Mouse (Mus musculus) midbrain, embryonic 12.5 days (tissue): ENCODE measurements around the gene Frs3. TPM values are rescaled to one million over a fixed set of nuclear protein-coding genes. Genes with fewer than 3 reads are reported as not detected.
A peak's percentile ranks its signal among the peaks of the same experiment; 100 is the strongest.

ENCODE experiments used
- ATAC-seq: fragments of 200-750 bp; cut with Nextera tagmentation; 2 replicates; pipeline ENCODE4 v1.8.0; 2017; ENCODE audit warnings: low read depth, moderate TSS enrichment, moderate library complexity; ENCODE audit not compliant: low FRiP score
- H3K27ac ChIP-seq: fragments of 300-500 bp; sonication (generic); replicated peaks from 2 replicates; pipeline ENCODE4 v1.5.1; 2016; ENCODE audit warnings: mild to moderate bottlenecking
- H3K27me3 ChIP-seq: fragments of 300-500 bp; sonication (generic); 2 replicates; pipeline ENCODE4 v1.6.1; 2016; ENCODE audit warnings: mild to moderate bottlenecking
- H3K36me3 ChIP-seq: fragments of 300-500 bp; sonication (generic); 2 replicates; pipeline ENCODE4 v1.6.1; 2016
- H3K4me1 ChIP-seq: fragments of 300-500 bp; sonication (generic); 2 replicates; pipeline ENCODE4 v1.6.1; 2016
- H3K4me2 ChIP-seq: fragments of 300-500 bp; sonication (generic); replicated peaks from 2 replicates; pipeline ENCODE4 v1.6.1; 2016; ENCODE audit warnings: mild to moderate bottlenecking, moderate library complexity
- H3K4me3 ChIP-seq: fragments of 300-500 bp; sonication (generic); 2 replicates; pipeline ENCODE4 v1.5.1; 2016; ENCODE audit warnings: mild to moderate bottlenecking
- H3K9ac ChIP-seq: fragments of 300-500 bp; sonication (generic); replicated peaks from 2 replicates; pipeline ENCODE4 v1.6.1; 2016; ENCODE audit warnings: mild to moderate bottlenecking, moderate library complexity
- H3K9me3 ChIP-seq: fragments of 300-500 bp; sonication (generic); 2 replicates; pipeline ENCODE4 v1.6.1; 2016; ENCODE audit warnings: mild to moderate bottlenecking
- WGBS: fragments of 180-500 bp; shearing (Covaris S2); methylation state at CpG from one replicate; pipeline ENCODE4 v1.1.7; 2016; 5-methylcytosine and 5-hydroxymethylcytosine counted together
- polyA plus RNA-seq: library from polyadenylated mRNA; unstranded; fragments of >200 nt; fragmentation: Nextera tagmentation; extraction: Ambion mirVana; gene quantifications from 2 replicates; pipeline ENCODE4 v1.2.1, GENCODE M21; 2016

The Frs3 gene
- polyA plus RNA-seq, 1 experiment from 2014 or later = 18.8 TPM

GRCm38 (mm10) chr17:47694503-47695336 is 5.9 kb downstream of the Frs3 start, which contains the start of gene Prickle4:
Gene Prickle4 (minus strand): TSS chr17:47694736.
- peak within 1 kb of the TSS; percentile 75 for H3K27ac ChIP-seq
- peaks cover 19% of the 10 kb centered on the region for H3K4me1 ChIP-seq
- peak within 1 kb of the TSS; percentile 86 for H3K9ac ChIP-seq
- H3K4me2 ChIP-seq = peak within 1 kb of the TSS; percentile 78
- peak within 1 kb of the TSS; percentile 73 for H3K4me3 ChIP-seq
- peaks cover 21% of the 10 kb centered on the region for H3K27me3 ChIP-seq
- under 1% methylated on average over 80 of the region's 82 CpGs for WGBS
- H3K36me3 ChIP-seq = 0 out of 2 replicates have a peak, but pooled peaks cover 11% of the 10 kb centered on the region
- peak; percentile 94 for ATAC-seq
- H3K9me3 ChIP-seq = no peaks in the 10 kb centered on the region

GRCm38 (mm10) chr17:47695337-47695710 is 6.5 kb downstream of the Frs3 start:
- peak overlapping the region; percentile 73 for H3K4me3 ChIP-seq
- H3K27me3 ChIP-seq = peaks cover 16% of the 10 kb centered on the region
- ATAC-seq = peak; percentile 17; the same call in 1 of the 2 replicates
- H3K27ac ChIP-seq = peak overlapping the region; percentile 75
- peak overlapping the region; percentile 78 for H3K4me2 ChIP-seq
- under 1% methylated on average over 23 of the region's 23 CpGs for WGBS
- peaks cover 15% of the 10 kb centered on the region for H3K4me1 ChIP-seq
- no peaks in the 10 kb centered on the region for H3K9me3 ChIP-seq
- H3K9ac ChIP-seq = peak overlapping the region; percentile 86
- H3K36me3 ChIP-seq = 0 out of 2 replicates have a peak, but pooled peaks cover 14% of the 10 kb centered on the region

- Histone ChIP-seq H3K9me3 (no peaks in the 10 kb centered on the region), H3K27me3 (peaks cover 18% of the 10 kb centered on the region), H3K4me3 (no peak overlapping the region), H3K9ac (no peak overlapping the region), H3K4me2 (no peak overlapping the region), H3K27ac (no peak overlapping the region), H3K36me3 (peaks cover 39% of the 10 kb centered on the region), H3K4me1 (peaks cover 15% of the 10 kb centered on the region)
- ATAC-seq = no peak
- WGBS = 83% methylated on average over 10 of the region's 10 CpGs
Observed at GRCm38 (mm10) chr17:47698156-47698555, 9.3 kb downstream of the Frs3 start.

GRCm38 (mm10) chr17:47699055-47699454 is 10.2 kb downstream of the Frs3 start:
- Histone ChIP-seq H3K27me3 (peaks cover 18% of the 10 kb centered on the region), H3K36me3 (peaks cover 46% of the 10 kb centered on the region), H3K4me2 (no peak overlapping the region)

GRCm38 (mm10) chr17:47701793-47702192 is 13.0 kb downstream of the Frs3 start:
- no peak overlapping the region for H3K27ac ChIP-seq
- ATAC-seq = no peak
- H3K27me3 ChIP-seq = peaks cover 18% of the 10 kb centered on the region
- peaks cover 51% of the 10 kb centered on the region for H3K36me3 ChIP-seq
- WGBS = 81% methylated on average over 9 of the region's 9 CpGs
- H3K4me2 ChIP-seq = no peak overlapping the region
- H3K9me3 ChIP-seq = no peaks in the 10 kb centered on the region
- 0 out of 2 replicates have a peak, but pooled peaks cover 3% of the 10 kb centered on the region for H3K4me1 ChIP-seq
- H3K9ac ChIP-seq = no peak overlapping the region
- H3K4me3 ChIP-seq = no peak overlapping the region

More at GRCm38 (mm10) chr17:47699055-47699454, 10.2 kb downstream of the Frs3 start:
- no peak overlapping the region for H3K4me3 ChIP-seq
- H3K9ac ChIP-seq = no peak overlapping the region
- H3K4me1 ChIP-seq = peaks cover 14% of the 10 kb centered on the region
- H3K27ac ChIP-seq = no peak overlapping the region
- 72% methylated on average over 2 of the region's 2 CpGs for WGBS
- no peaks in the 10 kb centered on the region for H3K9me3 ChIP-seq
- no peak for ATAC-seq

GRCm38 (mm10) chr17:47702548-47703345 is 13.9 kb downstream of the Frs3 start:
- Histone ChIP-seq H3K4me1 (0 out of 2 replicates have a peak, but pooled peaks cover 3% of the 10 kb centered on the region), H3K9ac (no peak overlapping the region), H3K4me2 (no peak overlapping the region), H3K4me3 (no peak overlapping the region), H3K9me3 (no peaks in the 10 kb centered on the region), H3K27ac (no peak overlapping the region), H3K36me3 (peaks cover 49% of the 10 kb centered on the region), H3K27me3 (peaks cover 18% of the 10 kb centered on the region)
- peak; percentile 30; the same call in 1 of the 2 replicates for ATAC-seq
- WGBS = 53% methylated on average over 28 of the region's 28 CpGs

GRCm38 (mm10) chr17:47703556-47703955 is 14.7 kb downstream of the Frs3 start:
- 0 out of 2 replicates have a peak overlapping the region, but pooled peaks have one; percentile 12 for H3K9ac ChIP-seq
- H3K27me3 ChIP-seq = peaks cover 18% of the 10 kb centered on the region
- peaks cover 44% of the 10 kb centered on the region for H3K36me3 ChIP-seq
- no peaks in the 10 kb centered on the region for H3K9me3 ChIP-seq
- H3K4me1 ChIP-seq = 0 out of 2 replicates have a peak, but pooled peaks cover 3% of the 10 kb centered on the region
- no peak overlapping the region for H3K4me2 ChIP-seq
- H3K27ac ChIP-seq = no peak overlapping the region
- no peak overlapping the region for H3K4me3 ChIP-seq
- ATAC-seq = no peak
- WGBS = 29% methylated on average over 20 of the region's 20 CpGs

GRCm38 (mm10) chr17:47704692-47705091 is 15.9 kb downstream of the Frs3 start:
- Histone ChIP-seq H3K27me3 (peaks cover 18% of the 10 kb centered on the region), H3K9ac (no peak overlapping the region), H3K27ac (no peak overlapping the region), H3K4me3 (no peak overlapping the region), H3K36me3 (peaks cover 40% of the 10 kb centered on the region), H3K9me3 (no peaks in the 10 kb centered on the region), H3K4me2 (no peak overlapping the region), H3K4me1 (0 out of 2 replicates have a peak, but pooled peaks cover 3% of the 10 kb centered on the region)
- 84% methylated on average over 4 of the region's 4 CpGs for WGBS
- no peak for ATAC-seq

GRCm38 (mm10) chr17:47706196-47706595 is 17.4 kb downstream of the Frs3 start:
- WGBS = 80% methylated on average over 1 of the region's 1 CpGs
- no peak overlapping the region for H3K4me3 ChIP-seq
- ATAC-seq = no peak
- no peak overlapping the region for H3K9ac ChIP-seq
- no peaks in the 10 kb centered on the region for H3K9me3 ChIP-seq
- H3K4me2 ChIP-seq = no peak overlapping the region
- H3K27me3 ChIP-seq = peaks cover 18% of the 10 kb centered on the region
- H3K27ac ChIP-seq = no peak overlapping the region
- 0 out of 2 replicates have a peak, but pooled peaks cover 3% of the 10 kb centered on the region for H3K4me1 ChIP-seq
- H3K36me3 ChIP-seq = peaks cover 29% of the 10 kb centered on the region

- H3K27ac ChIP-seq = no peak overlapping the region
- H3K36me3 ChIP-seq = peaks cover 14% of the 10 kb centered on the region; the same call in 1 of the 2 replicates
- 88% methylated on average over 3 of the region's 3 CpGs for WGBS
- H3K4me3 ChIP-seq = no peak overlapping the region
- no peaks in the 10 kb centered on the region for H3K9me3 ChIP-seq
- no peak for ATAC-seq
- 0 out of 2 replicates have a peak, but pooled peaks cover 3% of the 10 kb centered on the region for H3K4me1 ChIP-seq
- H3K27me3 ChIP-seq = peaks cover 8% of the 10 kb centered on the region
- no peak overlapping the region for H3K4me2 ChIP-seq
- no peak overlapping the region for H3K9ac ChIP-seq
Observed at GRCm38 (mm10) chr17:47707961-47708360, 19.1 kb downstream of the Frs3 start.

GRCm38 (mm10) chr17:47708972-47709371 is 20.1 kb downstream of the Frs3 start:
- Histone ChIP-seq H3K4me3 (no peak overlapping the region), H3K27me3 (no peaks in the 10 kb centered on the region), H3K4me2 (no peak overlapping the region), H3K4me1 (no peaks in the 10 kb centered on the region), H3K9ac (no peak overlapping the region), H3K27ac (no peak overlapping the region), H3K36me3 (0 out of 2 replicates have a peak, but pooled peaks cover 5% of the 10 kb centered on the region), H3K9me3 (no peaks in the 10 kb centered on the region)
- 81% methylated on average over 4 of the region's 4 CpGs for WGBS
- no peak for ATAC-seq
